Mouse (Mus musculus) MEL (cell line): ENCODE results near the gene Brd1.

ENCODE experiments used
- CHD2 ChIP-seq: IDR thresholded peaks from 2 replicates; pipeline ENCODE4 v1.6.1; 2011; ENCODE audit warnings: low read length, improper control_type of control experiment
- CTCF ChIP-seq, 3 experiments: IDR thresholded peaks in 2 of 3; conservative IDR thresholded peaks in 1 of 3; 2 replicates each; pipeline ENCODE4 v1.5.1; 2011 to 2012; ENCODE audit warnings: low read length in 3 of 3, low read depth in 2 of 3, mild to moderate bottlenecking in 2 of 3, improper control_type of control experiment in 1 of 3, inconsistent platforms in 1 of 3, mixed read lengths in 1 of 3, moderate library complexity in 1 of 3; ENCODE audit not compliant: control insufficient read depth in 1 of 3, insufficient read depth in 1 of 3, poor library complexity in 1 of 3, severe bottlenecking in 1 of 3
- EP300 ChIP-seq, 2 experiments: IDR thresholded peaks; 2 replicates each; pipeline ENCODE4 v1.6.1; 2011; ENCODE audit warnings: improper control_type of control experiment in 2 of 2, low read length in 2 of 2, low read depth in 1 of 2, mild to moderate bottlenecking in 1 of 2
- HCFC1 ChIP-seq: IDR thresholded peaks from 2 replicates; pipeline ENCODE4 v1.6.1; 2012; ENCODE audit warnings: low read depth, mild to moderate bottlenecking, inconsistent platforms, low read length, improper control_type of control experiment, moderate library complexity
- MAX ChIP-seq: IDR thresholded peaks from 2 replicates; pipeline ENCODE4 v1.6.1; 2011; ENCODE audit warnings: low read length, improper control_type of control experiment
- MYB ChIP-seq: IDR thresholded peaks from 2 replicates; pipeline ENCODE4 v1.6.1; 2011; ENCODE audit warnings: mild to moderate bottlenecking, low read depth, low read length, improper control_type of control experiment
- NELFE ChIP-seq: IDR thresholded peaks from 2 replicates; pipeline ENCODE4 v1.6.1; 2011; ENCODE audit warnings: low read depth, low read length, improper control_type of control experiment
- POLR2A ChIP-seq, 2 experiments: IDR thresholded peaks; 2 replicates each; pipeline ENCODE4 v1.6.1; 2011 to 2012; ENCODE audit warnings: low read length in 2 of 2, mild to moderate bottlenecking in 2 of 2, control low read depth in 1 of 2, improper control_type of control experiment in 1 of 2, low read depth in 1 of 2, moderate library complexity in 1 of 2; ENCODE audit not compliant: control insufficient read depth in 1 of 2, insufficient read depth in 1 of 2, poor library complexity in 1 of 2
- RCOR1 ChIP-seq: IDR thresholded peaks from 2 replicates; pipeline ENCODE4 v1.6.1; 2012; ENCODE audit warnings: low read depth, mild to moderate bottlenecking, inconsistent platforms, low read length, improper control_type of control experiment
- TBP ChIP-seq: IDR thresholded peaks from 2 replicates; pipeline ENCODE4 v1.8.0; 2011; ENCODE audit warnings: low read depth, low read length, improper control_type of control experiment
- TCF12 ChIP-seq: IDR thresholded peaks from 2 replicates; pipeline ENCODE4 v1.6.1; 2014; ENCODE audit warnings: low read depth, mild to moderate bottlenecking, inconsistent platforms, low read length, improper control_type of control experiment, moderate library complexity
- ZC3H11A ChIP-seq: IDR thresholded peaks from 2 replicates; pipeline ENCODE4 v1.6.1; 2012; ENCODE audit warnings: low read depth, mild to moderate bottlenecking, inconsistent platforms, low read length, improper control_type of control experiment

GRCm38 (mm10) chr15:88709878-88710277 lies 24.2 kb downstream of the Brd1 start:
- TF ChIP-seq RCOR1 (no peak), ZC3H11A (no peak), MYB (no peak), HCFC1 (no peak), CTCF (IDR thresholded peaks at IDR 0.05 in 2 of 3, conservative IDR thresholded peaks at IDR 0.05 in 1 of 3; ENCODE audit: control insufficient read depth in 1 of 3, insufficient read depth in 1 of 3, low read depth in 2 of 3, low read length in 3 of 3, poor library complexity in 1 of 3, severe bottlenecking in 1 of 3) (no peak), NELFE (no peak), CHD2 (no peak), MAX (no peak), EP300 (IDR thresholded peaks at IDR 0.05; ENCODE audit: low read depth in 1 of 2, low read length in 2 of 2) (no peak), POLR2A (IDR thresholded peaks at IDR 0.05; ENCODE audit: control insufficient read depth in 1 of 2, insufficient read depth in 1 of 2, low read depth in 1 of 2, low read length in 2 of 2, poor library complexity in 1 of 2) (no peak), TCF12 (no peak), TBP (no peak)
